Mouse (Mus musculus) embryonic facial prominence, embryonic 10.5 days (tissue): Measurements from ENCODE around the gene Foxo6. TPM values are rescaled to one million over a fixed set of nuclear protein-coding genes. Genes with fewer than 3 reads are reported as not detected.
A peak's percentile ranks its signal among the peaks of the same experiment; 100 is the strongest.

Experiments
- DNase-seq: peaks from one replicate; pipeline ENCODE4 v3.0.0-alpha.2; 2017; ENCODE audit warnings: low spot score
- H3K27ac ChIP-seq: fragments of 300-500 bp; sonication (generic); replicated peaks from 2 replicates; pipeline ENCODE4 v1.5.1; 2016; ENCODE audit warnings: mild to moderate bottlenecking
- H3K27me3 ChIP-seq: fragments of 300-500 bp; sonication (generic); replicated peaks from 2 replicates; pipeline ENCODE4 v1.6.1; 2016; ENCODE audit warnings: low read depth, mild to moderate bottlenecking; ENCODE audit not compliant: poor library complexity, severe bottlenecking
- H3K36me3 ChIP-seq: fragments of 300-500 bp; sonication (generic); replicated peaks from 2 replicates; pipeline ENCODE4 v1.6.1; 2016; ENCODE audit warnings: mild to moderate bottlenecking, moderate library complexity
- H3K4me1 ChIP-seq: fragments of 300-500 bp; sonication (generic); 2 replicates; pipeline ENCODE4 v1.6.1; 2016
- H3K4me3 ChIP-seq: fragments of 300-500 bp; sonication (generic); 2 replicates; pipeline ENCODE4 v1.5.1; 2016; ENCODE audit warnings: mild to moderate bottlenecking, moderate library complexity
- H3K9me3 ChIP-seq: fragments of 300-500 bp; sonication (generic); 2 replicates; pipeline ENCODE4 v1.6.1; 2016; ENCODE audit warnings: mild to moderate bottlenecking
- WGBS: fragments of 180-500 bp; shearing (Covaris S2); methylation state at CpG from one replicate; pipeline ENCODE4 v1.1.7; 2016; 5-methylcytosine and 5-hydroxymethylcytosine counted together
- polyA plus RNA-seq: library from polyadenylated mRNA; unstranded; fragments of >200 nt; fragmentation: Nextera tagmentation; extraction: Ambion mirVana; gene quantifications from 2 replicates; pipeline ENCODE4 v1.2.1, GENCODE M21; 2016

Gene Foxo6
- polyA plus RNA-seq, 1 experiment from 2014 or later: 0.21 TPM

DNA sequence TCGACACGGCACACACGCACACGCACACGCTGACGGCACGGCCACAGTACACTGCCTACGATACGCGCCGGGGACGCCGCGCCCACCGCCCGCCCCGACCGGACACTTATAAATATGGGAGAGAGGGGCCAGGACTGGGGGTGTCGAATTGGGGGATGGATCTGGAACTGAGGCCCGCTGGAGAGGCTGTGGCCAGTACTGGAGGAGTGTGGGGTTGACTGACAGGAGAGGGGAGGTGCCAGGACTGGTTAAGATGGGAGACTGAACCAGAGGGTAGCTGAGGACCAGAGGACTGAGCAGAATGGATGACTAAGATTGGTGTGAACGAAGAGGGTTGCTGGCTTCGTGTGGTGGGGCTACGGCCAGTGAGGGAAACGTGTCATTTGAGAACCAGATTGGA is 20.0 kb downstream of the Foxo6 start:
- H3K36me3 ChIP-seq: no peaks in the 10 kb centered on the region
- H3K4me1 ChIP-seq: peaks cover 43% of the 10 kb centered on the region
- no peak for DNase-seq
- peak overlapping the region; percentile 29; the same call in 1 of the 2 replicates for H3K4me3 ChIP-seq
- H3K27ac ChIP-seq: no peak overlapping the region
- peaks cover 100% of the 10 kb centered on the region for H3K27me3 ChIP-seq
- no peaks in the 10 kb centered on the region for H3K9me3 ChIP-seq
- 18% methylated on average over 24 of the region's 24 CpGs for WGBS

DNA sequence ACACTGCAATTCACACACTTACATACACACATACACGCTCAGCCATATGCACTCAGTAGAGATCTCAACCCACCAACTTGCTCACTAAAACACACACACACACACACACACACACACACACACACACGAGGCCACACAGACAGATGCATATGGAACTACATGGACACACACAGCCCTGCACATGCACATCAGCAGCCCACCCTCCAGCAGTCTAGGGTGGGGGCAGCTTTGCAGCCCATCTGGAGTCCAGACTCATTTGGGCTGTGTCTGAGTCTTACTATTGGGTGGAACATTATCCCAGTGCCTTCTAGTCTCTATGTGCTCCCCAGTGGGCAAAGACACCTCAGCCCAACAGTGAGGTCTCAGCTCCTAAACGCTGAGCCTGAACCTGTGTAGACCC is 23.0 kb downstream of the Foxo6 start:
- H3K4me3 ChIP-seq: no peak overlapping the region
- 64% methylated on average over 3 of the region's 3 CpGs for WGBS
- peaks cover 58% of the 10 kb centered on the region for H3K4me1 ChIP-seq
- H3K27me3 ChIP-seq: peaks cover 100% of the 10 kb centered on the region
- H3K9me3 ChIP-seq: no peaks in the 10 kb centered on the region
- H3K27ac ChIP-seq: 0 out of 2 replicates have a peak overlapping the region, but pooled peaks have one; percentile 10
- DNase-seq: no peak
- no peaks in the 10 kb centered on the region for H3K36me3 ChIP-seq

DNA sequence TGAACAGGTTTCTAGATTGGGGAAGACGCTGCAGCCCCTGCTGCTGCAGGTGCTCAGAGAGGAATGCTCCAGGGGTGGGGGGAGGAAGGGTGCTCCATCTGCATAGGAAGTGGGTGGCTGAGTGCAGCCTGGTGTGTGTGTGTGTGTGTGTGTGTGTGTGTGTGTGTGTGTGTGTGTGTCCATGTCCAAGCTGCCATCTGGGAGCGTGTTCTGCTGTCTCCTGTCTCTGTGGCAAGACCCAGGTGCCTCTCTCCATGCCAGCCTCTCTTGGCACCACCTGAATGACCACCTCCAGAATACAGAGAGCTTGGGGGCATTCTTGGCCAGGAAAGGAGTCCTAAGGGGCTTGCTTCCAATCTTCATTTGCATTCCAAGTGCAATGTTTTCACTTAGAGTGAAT is 24.4 kb downstream of the Foxo6 start:
- Histone ChIP-seq H3K27me3 (peaks cover 100% of the 10 kb centered on the region), H3K4me3 (no peak overlapping the region), H3K36me3 (no peaks in the 10 kb centered on the region), H3K9me3 (no peaks in the 10 kb centered on the region), H3K27ac (no peak overlapping the region), H3K4me1 (peaks cover 46% of the 10 kb centered on the region)
- DNase-seq: no peak
- 35% methylated on average over 2 of the region's 2 CpGs for WGBS

DNA sequence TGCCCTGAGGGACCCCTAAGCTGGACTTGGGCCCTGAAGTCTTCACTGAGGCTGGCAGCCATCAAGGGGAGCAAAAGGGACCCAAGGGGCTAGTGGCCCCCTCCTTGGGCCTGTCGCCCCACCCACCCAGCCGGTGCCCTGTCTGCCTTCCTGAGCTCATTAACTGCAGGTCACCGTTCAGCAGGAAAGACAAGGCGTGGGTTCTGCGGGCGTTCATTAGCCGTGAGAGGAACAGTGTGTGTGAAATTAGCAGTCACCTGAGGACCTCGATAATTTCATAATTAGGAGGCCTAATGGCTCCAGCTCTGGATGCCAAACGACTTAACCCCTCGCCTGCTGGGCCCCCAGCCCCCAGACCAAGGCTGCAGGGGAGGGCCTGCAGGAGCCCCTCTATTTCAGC is 24.9 kb downstream of the Foxo6 start:
- no peak overlapping the region for H3K4me3 ChIP-seq
- peaks cover 100% of the 10 kb centered on the region for H3K27me3 ChIP-seq
- 19% methylated on average over 10 of the region's 10 CpGs for WGBS
- H3K4me1 ChIP-seq: peaks cover 41% of the 10 kb centered on the region
- H3K36me3 ChIP-seq: no peaks in the 10 kb centered on the region
- no peaks in the 10 kb centered on the region for H3K9me3 ChIP-seq
- DNase-seq: no peak
- peak overlapping the region; percentile 24; the same call in 1 of the 2 replicates for H3K27ac ChIP-seq

DNA sequence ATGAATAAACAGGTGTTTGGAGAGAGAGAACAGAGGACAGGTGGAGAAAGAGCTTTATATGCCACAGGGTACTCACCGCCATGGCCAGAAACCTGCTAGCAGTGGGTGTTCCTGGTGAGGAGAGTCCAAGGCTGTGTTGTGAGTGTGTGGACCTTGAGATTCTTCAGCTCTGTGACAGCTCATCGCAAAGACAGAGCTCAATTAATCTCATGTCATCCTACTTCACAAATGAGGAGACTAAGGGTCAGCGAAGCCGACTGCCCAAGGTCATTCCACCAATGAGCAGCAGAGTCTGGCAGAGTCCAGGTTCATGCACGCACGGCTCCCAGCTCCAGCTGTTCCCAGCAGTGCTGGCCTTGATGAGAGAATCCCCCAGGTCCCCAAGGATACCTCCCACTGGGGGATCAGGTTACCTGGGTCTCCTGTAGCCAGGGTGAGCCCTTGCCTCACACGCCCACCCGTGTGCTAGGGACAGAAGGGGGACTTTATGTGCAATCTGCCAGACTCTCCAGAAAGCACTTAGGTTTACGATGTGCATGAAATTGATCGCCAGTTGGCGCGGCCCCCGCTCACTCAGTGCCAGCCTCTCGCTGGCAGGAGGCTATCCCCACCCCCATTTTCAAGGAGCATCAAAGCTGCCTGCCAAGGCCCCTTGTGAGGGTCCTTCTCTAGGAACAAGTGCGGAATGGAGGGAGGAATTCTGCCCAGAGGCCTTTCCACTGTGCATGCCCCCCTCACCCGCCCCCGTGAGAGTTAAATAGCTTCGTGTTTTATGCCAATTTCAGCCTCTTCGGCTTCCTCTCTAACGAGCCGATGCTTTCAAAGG is 27.6 kb downstream of the Foxo6 start:
- WGBS: 43% methylated on average over 21 of the region's 21 CpGs
- no peak overlapping the region for H3K4me3 ChIP-seq
- peaks cover 100% of the 10 kb centered on the region for H3K27me3 ChIP-seq
- H3K4me1 ChIP-seq: peaks cover 51% of the 10 kb centered on the region
- no peak for DNase-seq
- H3K9me3 ChIP-seq: no peaks in the 10 kb centered on the region
- no peak overlapping the region for H3K27ac ChIP-seq
- H3K36me3 ChIP-seq: no peaks in the 10 kb centered on the region

DNA sequence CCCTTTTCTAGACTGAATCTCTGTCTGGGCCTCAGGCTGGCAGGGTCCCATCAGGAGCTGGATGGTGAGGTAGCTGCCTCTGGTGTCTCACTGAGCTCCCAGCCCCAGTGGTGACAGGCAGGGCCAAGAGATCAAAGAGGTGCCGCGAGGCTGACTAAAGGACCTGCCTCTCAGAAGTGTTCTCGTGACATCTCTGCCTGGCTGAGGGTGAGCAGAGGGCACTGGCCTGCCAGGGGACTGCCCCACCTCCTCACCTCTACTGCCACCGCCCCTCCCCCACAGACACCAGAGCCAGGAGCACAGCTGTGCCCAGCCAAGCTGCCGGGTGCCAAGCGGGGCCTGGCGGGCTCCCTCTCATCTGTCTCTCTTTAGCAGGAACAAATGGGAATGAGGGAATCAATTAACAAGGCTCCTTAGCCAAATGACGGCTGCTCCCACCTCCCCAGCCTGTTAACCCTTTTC is 38.3 kb downstream of the Foxo6 start:
- Histone ChIP-seq H3K4me3 (peak overlapping the region; percentile 30), H3K27me3 (peaks cover 35% of the 10 kb centered on the region), H3K9me3 (no peaks in the 10 kb centered on the region), H3K36me3 (no peaks in the 10 kb centered on the region), H3K27ac (peak overlapping the region; percentile 57), H3K4me1 (peaks cover 48% of the 10 kb centered on the region)
- DNase-seq: peak; percentile 61
- WGBS: 3% methylated on average over 8 of the region's 8 CpGs

DNA sequence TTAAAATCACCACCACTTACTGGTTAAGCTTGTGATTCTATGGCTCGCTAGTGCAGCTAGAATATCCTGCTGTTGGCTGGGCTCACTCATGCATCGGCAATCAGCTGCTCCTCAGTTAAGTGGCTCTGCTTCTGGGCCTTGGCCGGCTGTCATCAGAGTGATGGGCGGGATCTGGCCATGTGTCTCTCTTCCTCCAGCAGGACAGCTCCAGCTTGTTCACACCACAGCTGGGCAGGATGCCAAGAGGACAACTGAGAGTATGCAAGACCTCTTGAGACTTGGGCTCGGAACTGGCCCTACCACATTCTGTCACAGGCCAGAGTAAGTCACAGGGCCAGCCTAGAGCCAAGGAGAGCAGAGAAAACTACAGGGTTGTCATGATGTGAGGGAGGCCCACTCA is 39.7 kb downstream of the Foxo6 start:
- WGBS: 62% methylated on average over 5 of the region's 5 CpGs

DNA sequence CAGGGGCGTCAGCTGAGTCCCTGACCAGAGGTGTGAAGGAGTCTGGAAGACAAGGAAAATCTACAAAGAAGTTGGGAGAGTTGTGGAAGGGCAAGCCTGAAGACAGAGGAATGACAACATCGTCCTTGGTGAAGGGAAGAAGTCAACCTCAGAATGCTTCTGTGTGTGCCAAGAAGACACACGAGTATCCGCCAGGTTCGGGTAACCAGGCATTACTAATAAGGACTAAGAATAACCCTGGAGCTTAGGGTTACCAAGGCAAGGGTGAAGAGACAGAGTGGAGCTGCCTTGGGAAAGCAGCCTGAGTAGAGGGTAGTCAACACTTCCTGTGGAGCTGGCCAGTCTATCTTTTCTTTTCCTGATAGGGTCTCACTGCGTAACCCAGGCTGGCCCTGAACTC is 41.1 kb downstream of the Foxo6 start:
- H3K27ac ChIP-seq: no peak overlapping the region
- peaks cover 35% of the 10 kb centered on the region for H3K4me1 ChIP-seq
- WGBS: 89% methylated on average over 6 of the region's 6 CpGs
- H3K27me3 ChIP-seq: peaks cover 40% of the 10 kb centered on the region
- no peak for DNase-seq
- no peaks in the 10 kb centered on the region for H3K9me3 ChIP-seq
- H3K36me3 ChIP-seq: no peaks in the 10 kb centered on the region
- no peak overlapping the region for H3K4me3 ChIP-seq

More for the DNA sequence above, 39.7 kb downstream of the Foxo6 start:
- no peak for DNase-seq
- H3K36me3 ChIP-seq: no peaks in the 10 kb centered on the region
- peak overlapping the region; percentile 42; the same call in 1 of the 2 replicates for H3K27ac ChIP-seq
- no peak overlapping the region for H3K4me3 ChIP-seq
- no peaks in the 10 kb centered on the region for H3K9me3 ChIP-seq
- peaks cover 43% of the 10 kb centered on the region for H3K4me1 ChIP-seq
- H3K27me3 ChIP-seq: peaks cover 36% of the 10 kb centered on the region

DNA sequence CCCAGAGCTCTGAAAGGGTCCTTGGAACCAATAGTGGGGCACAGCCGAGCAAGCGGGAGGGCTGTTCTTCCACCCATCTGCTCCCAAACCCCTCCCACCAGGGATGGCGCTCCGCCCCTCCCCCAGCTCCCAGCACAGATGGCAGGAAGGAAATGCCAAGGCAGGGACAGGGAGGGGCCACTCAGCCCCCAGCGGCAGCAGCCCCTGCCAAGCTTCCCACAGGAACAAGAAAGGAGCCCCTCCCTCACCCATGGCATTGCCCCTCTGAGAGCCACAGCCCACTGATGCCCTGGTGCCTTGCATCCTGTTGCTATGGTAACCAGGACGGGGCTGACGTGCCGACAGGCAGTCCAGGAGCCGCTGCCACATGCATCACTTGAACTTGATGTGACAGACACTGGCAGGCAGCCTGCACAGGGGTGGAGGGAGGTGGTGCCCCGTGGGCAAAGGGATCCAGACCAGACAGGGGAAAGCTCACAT is 44.3 kb downstream of the Foxo6 start:
- H3K4me1 ChIP-seq: peaks cover 14% of the 10 kb centered on the region
- H3K27ac ChIP-seq: no peak overlapping the region
- H3K4me3 ChIP-seq: peak overlapping the region; percentile 41
- H3K9me3 ChIP-seq: no peaks in the 10 kb centered on the region
- no peaks in the 10 kb centered on the region for H3K36me3 ChIP-seq
- peaks cover 52% of the 10 kb centered on the region for H3K27me3 ChIP-seq
- peak; percentile 56 for DNase-seq
- 3% methylated on average over 10 of the region's 10 CpGs for WGBS

DNA sequence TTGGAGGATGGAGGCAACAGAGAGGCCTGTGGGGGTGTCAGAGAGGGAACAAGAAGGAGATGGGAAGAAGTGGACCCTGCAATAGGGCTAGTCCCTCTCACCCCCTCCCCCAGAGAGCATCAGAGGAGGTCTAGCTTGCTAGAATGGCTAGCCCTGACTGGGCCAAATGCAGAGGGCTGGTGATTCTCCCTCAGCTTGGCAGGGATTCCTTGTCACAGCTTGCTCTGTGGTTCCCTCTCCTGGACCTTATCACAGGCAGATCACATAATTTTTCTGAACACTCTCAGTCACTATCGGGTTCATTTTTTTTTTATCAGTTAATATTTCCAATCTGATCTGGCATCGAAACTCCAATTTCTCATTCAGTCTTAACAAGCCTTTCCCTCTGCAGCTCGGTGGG is 46.0 kb downstream of the Foxo6 start:
- Histone ChIP-seq H3K36me3 (no peaks in the 10 kb centered on the region), H3K9me3 (no peaks in the 10 kb centered on the region), H3K27ac (no peak overlapping the region), H3K4me1 (peaks cover 14% of the 10 kb centered on the region), H3K4me3 (no peak overlapping the region), H3K27me3 (peaks cover 56% of the 10 kb centered on the region)
- no peak for DNase-seq
- 71% methylated on average over 3 of the region's 3 CpGs for WGBS

DNA sequence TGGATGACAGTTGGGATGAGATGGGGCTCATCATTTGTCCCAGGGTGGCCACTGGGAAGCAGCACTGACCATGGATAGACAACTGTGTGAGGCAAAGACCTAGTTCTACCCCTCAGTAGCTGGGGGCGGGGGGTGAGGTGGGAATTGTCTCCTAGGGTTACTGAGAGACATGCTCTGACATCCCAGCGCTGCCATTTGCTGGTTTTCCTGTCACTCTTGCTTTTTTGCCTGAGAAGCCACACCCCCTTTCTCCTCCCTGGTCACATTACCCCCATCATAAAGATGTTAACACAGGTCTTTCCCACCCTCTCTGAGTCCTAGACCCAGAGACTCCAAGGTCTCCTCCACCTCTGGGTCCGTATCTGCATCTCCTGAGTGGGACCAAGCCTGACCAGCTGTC is 47.7 kb downstream of the Foxo6 start:
- H3K9me3 ChIP-seq: no peaks in the 10 kb centered on the region
- H3K27me3 ChIP-seq: peaks cover 51% of the 10 kb centered on the region
- H3K36me3 ChIP-seq: no peaks in the 10 kb centered on the region
- peaks cover 14% of the 10 kb centered on the region for H3K4me1 ChIP-seq
- H3K4me3 ChIP-seq: no peak overlapping the region
- DNase-seq: no peak
- 70% methylated on average over 3 of the region's 3 CpGs for WGBS
- no peak overlapping the region for H3K27ac ChIP-seq

DNA sequence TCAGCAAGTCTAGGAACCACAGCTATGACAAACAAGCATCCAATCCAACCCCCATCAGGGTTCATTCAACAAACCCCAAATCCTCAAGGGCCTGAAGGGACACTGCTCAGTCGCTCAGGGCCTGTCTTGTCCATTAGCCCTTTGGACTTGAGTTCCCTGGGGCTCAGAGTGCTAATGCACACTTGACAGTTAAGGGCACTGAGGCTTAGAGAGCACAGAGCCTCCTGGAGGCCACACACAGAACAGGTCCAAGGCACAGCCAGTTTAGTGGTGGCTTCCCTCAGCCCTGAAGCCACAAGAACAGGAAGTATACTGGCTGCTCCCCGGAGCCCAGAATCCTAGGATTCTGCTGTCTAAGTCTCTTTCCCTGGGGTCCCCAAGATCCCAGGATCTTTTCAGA is 53.9 kb downstream of the Foxo6 start:
- no peaks in the 10 kb centered on the region for H3K4me1 ChIP-seq
- H3K27me3 ChIP-seq: peaks cover 38% of the 10 kb centered on the region
- H3K4me3 ChIP-seq: no peak overlapping the region
- no peaks in the 10 kb centered on the region for H3K9me3 ChIP-seq
- H3K36me3 ChIP-seq: no peaks in the 10 kb centered on the region
- H3K27ac ChIP-seq: no peak overlapping the region
- no peak for DNase-seq
- 62% methylated on average over 2 of the region's 2 CpGs for WGBS

DNA sequence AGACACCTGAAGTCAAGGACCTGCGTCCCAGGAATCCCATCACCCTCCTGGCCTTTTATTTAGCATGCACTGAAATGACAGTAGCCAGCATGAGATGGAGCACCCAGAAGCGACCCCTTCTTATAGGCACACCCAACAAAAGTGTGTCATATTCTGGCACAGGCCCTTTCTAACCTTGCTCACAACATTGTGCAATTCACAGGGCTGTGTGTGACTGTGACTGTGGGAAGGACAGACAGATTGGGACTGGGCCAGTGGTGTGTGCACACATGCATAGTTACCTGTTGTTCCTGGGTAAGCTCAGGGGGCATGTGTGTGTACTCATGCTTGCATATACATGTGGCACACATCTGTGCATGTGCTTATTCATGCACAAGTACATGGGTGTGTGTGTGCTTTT is 54.6 kb downstream of the Foxo6 start:
- no peaks in the 10 kb centered on the region for H3K36me3 ChIP-seq
- H3K4me3 ChIP-seq: no peak overlapping the region
- H3K27ac ChIP-seq: no peak overlapping the region
- no peaks in the 10 kb centered on the region for H3K4me1 ChIP-seq
- H3K27me3 ChIP-seq: peaks cover 38% of the 10 kb centered on the region
- DNase-seq: no peak
- no peaks in the 10 kb centered on the region for H3K9me3 ChIP-seq
- 91% methylated on average over 2 of the region's 2 CpGs for WGBS
